Mouse (Mus musculus): ENCODE measurements at regions not wholly inside any gene's neighbourhood (a gene's known extent, or its start where the extent isn't known, plus 50 kb on each side); places are given as distances from the start of the nearest gene placed in this dataset.

DNA sequence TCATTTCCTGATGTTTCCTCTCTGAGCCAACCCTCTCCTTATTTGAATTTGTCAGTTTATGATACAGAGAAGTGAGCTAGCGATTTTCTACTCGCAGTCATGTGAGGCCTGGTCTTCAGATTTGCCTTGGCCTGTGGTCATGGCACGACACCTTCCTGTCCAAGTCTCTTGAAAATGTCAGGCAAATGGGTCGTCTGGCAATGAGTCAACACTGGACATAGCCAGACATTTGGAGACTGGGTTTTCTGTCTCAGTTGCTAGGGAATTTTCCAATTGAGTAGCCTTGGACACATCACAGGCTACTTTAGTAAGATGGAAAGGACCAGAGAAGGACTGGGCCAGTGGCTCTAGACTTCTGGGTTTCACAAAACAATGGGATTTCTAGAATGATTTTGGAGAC is 171.2 kb downstream of the Enc1 start:
- ATAC-seq (ENCODE audit: insufficient read depth) (no peak), DNase-seq (ENCODE audit: low read depth in 3 of 3, low spot score in 3 of 3) (no peak)
- no peaks in the 10 kb centered on the region for H3K9me3 ChIP-seq (ENCODE audit: control insufficient read depth, low read length)
- H3K36me3 ChIP-seq (replicated peaks; ENCODE audit: control insufficient read depth, insufficient read depth, low read depth), result no peaks in the 10 kb centered on the region
- no peaks in the 10 kb centered on the region for H3K27me3 ChIP-seq (ENCODE audit: control insufficient read depth, insufficient read depth, low read length)
- H3K9ac ChIP-seq (replicated peaks), result no peak overlapping the region
- H3K4me2 ChIP-seq (ENCODE audit: low read depth), result no peak overlapping the region
- TF ChIP-seq EP300 (IDR thresholded peaks at IDR 0.05; ENCODE audit: low read depth) (no peak), CTCF (IDR thresholded peaks at IDR 0.05; ENCODE audit: low read depth) (no peak)
- H3K27ac ChIP-seq, result no peak overlapping the region
- H3K4me1 ChIP-seq (replicated peaks; ENCODE audit: control insufficient read depth in 2 of 2, insufficient read depth in 2 of 2, low read length in 1 of 2), result peaks cover 0 to 2% of the 10 kb centered on the region in 2 experiments; a peak in 2 of 4 replicates
- H3K4me3 ChIP-seq (ENCODE audit: insufficient read depth in 1 of 2, low read depth in 2 of 2, low read length in 2 of 2), result no peak overlapping the region
- 63% methylated on average over 4 of the region's 4 CpGs for WGBS (ENCODE audit: insufficient replicate concordance)

GRCm38 (mm10) chr13:97410550-97411201 is 169.8 kb downstream of the Enc1 start:
- H3K9me3 ChIP-seq (ENCODE audit: control insufficient read depth, low read length), result no peaks in the 10 kb centered on the region
- WGBS (ENCODE audit: insufficient replicate concordance), result 65% methylated on average over 9 of the region's 9 CpGs
- no peak overlapping the region for H3K4me2 ChIP-seq (ENCODE audit: low read depth)
- DNase-seq (ENCODE audit: low read depth in 3 of 3, low spot score in 3 of 3), result no peak
- no peaks in the 10 kb centered on the region for H3K36me3 ChIP-seq (replicated peaks; ENCODE audit: control insufficient read depth, insufficient read depth, low read depth)
- H3K27me3 ChIP-seq (ENCODE audit: control insufficient read depth, insufficient read depth, low read length), result no peaks in the 10 kb centered on the region
- peaks cover 0 to 2% of the 10 kb centered on the region in 2 experiments; a peak in 2 of 4 replicates for H3K4me1 ChIP-seq (replicated peaks; ENCODE audit: control insufficient read depth in 2 of 2, insufficient read depth in 2 of 2, low read length in 1 of 2)
- H3K27ac ChIP-seq, result no peak overlapping the region
- TF ChIP-seq CTCF (IDR thresholded peaks at IDR 0.05; ENCODE audit: low read depth) (no peak), EP300 (IDR thresholded peaks at IDR 0.05; ENCODE audit: low read depth) (no peak)
- H3K4me3 ChIP-seq (ENCODE audit: insufficient read depth in 1 of 2, low read depth in 2 of 2, low read length in 2 of 2), result no peak overlapping the region
- H3K9ac ChIP-seq (replicated peaks), result no peak overlapping the region
- no peak for ATAC-seq (ENCODE audit: insufficient read depth)

DNA sequence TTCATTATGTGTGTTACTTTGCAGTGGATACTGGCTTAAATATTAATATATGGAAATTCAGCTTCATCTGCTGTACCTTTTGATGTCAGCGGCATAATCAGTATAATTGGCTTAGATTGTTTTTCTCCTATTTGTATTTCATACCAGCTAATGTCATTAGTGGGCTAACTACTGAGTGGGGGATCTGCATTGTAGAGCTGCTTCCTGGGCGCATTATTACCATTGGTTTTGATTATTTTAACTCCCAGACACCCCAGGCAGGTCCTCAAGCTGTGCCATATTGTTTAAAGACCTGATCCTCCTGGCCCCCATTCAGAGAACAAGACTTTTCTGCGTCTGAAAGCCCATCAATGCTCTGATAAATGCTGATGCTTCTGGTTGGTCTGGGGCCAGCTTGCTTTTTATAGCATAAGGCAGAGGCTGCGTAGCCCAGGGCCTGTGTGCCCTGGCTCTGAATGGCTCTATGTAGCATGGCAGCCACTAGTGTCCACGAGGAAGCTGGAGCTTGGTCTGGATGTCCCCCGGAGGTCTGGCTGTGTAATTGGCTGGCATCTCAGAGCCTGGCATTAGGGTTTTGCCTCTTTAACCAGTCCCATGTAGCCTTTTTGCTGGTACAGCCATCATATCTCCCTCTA is 169.1 kb downstream of the Enc1 start:
- ATAC-seq (ENCODE audit: insufficient read depth) (no peak), DNase-seq (ENCODE audit: low read depth in 3 of 3, low spot score in 3 of 3) (no peak)
- Histone ChIP-seq H3K27ac (no peak overlapping the region), H3K9me3 (ENCODE audit: control insufficient read depth, low read length) (no peaks in the 10 kb centered on the region), H3K9ac (replicated peaks) (no peak overlapping the region), H3K27me3 (ENCODE audit: control insufficient read depth, insufficient read depth, low read length) (no peaks in the 10 kb centered on the region), H3K4me2 (ENCODE audit: low read depth) (no peak overlapping the region), H3K4me3 (ENCODE audit: insufficient read depth in 1 of 2, low read depth in 2 of 2, low read length in 2 of 2) (no peak overlapping the region), H3K4me1 (replicated peaks; ENCODE audit: control insufficient read depth in 2 of 2, insufficient read depth in 2 of 2, low read length in 1 of 2) (peaks cover 0 to 2% of the 10 kb centered on the region in 2 experiments; a peak in 2 of 4 replicates), H3K36me3 (replicated peaks; ENCODE audit: control insufficient read depth, insufficient read depth, low read depth) (no peaks in the 10 kb centered on the region)
- 62% methylated on average over 6 of the region's 6 CpGs for WGBS (ENCODE audit: insufficient replicate concordance)
- TF ChIP-seq CTCF (IDR thresholded peaks at IDR 0.05; ENCODE audit: low read depth), result no peak
- no peak for TF ChIP-seq EP300 (IDR thresholded peaks at IDR 0.05; ENCODE audit: low read depth)

- DNase-seq (ENCODE audit: low read depth in 3 of 3, low spot score in 3 of 3), result no peak
- 67% methylated on average over 8 of the region's 8 CpGs for WGBS (ENCODE audit: insufficient replicate concordance)
Observed at GRCm38 (mm10) chr13:97409291-97409780, 168.4 kb downstream of the Enc1 start.

More at GRCm38 (mm10) chr13:97409291-97409780, 168.4 kb downstream of the Enc1 start:
- no peak overlapping the region for H3K4me3 ChIP-seq (ENCODE audit: insufficient read depth in 1 of 2, low read depth in 2 of 2, low read length in 2 of 2)
- H3K4me1 ChIP-seq (replicated peaks; ENCODE audit: control insufficient read depth in 2 of 2, insufficient read depth in 2 of 2, low read length in 1 of 2), result peaks cover 0 to 2% of the 10 kb centered on the region in 2 experiments; a peak in 2 of 4 replicates
- TF ChIP-seq EP300 (IDR thresholded peaks at IDR 0.05; ENCODE audit: low read depth) (no peak), CTCF (IDR thresholded peaks at IDR 0.05; ENCODE audit: low read depth) (no peak)
- ATAC-seq (ENCODE audit: insufficient read depth), result no peak
- H3K4me2 ChIP-seq (ENCODE audit: low read depth), result no peak overlapping the region
- H3K9ac ChIP-seq (replicated peaks), result no peak overlapping the region
- no peaks in the 10 kb centered on the region for H3K9me3 ChIP-seq (ENCODE audit: control insufficient read depth, low read length)
- no peak overlapping the region for H3K27ac ChIP-seq
- no peaks in the 10 kb centered on the region for H3K27me3 ChIP-seq (ENCODE audit: control insufficient read depth, insufficient read depth, low read length)
- H3K36me3 ChIP-seq (replicated peaks; ENCODE audit: control insufficient read depth, insufficient read depth, low read depth), result no peaks in the 10 kb centered on the region

Data from liver, embryonic 14.5 days (tissue).